Mouse (Mus musculus) liver, adult 2 months (tissue): ENCODE data around the gene Ppp1ca. TPM values are rescaled to one million over a fixed set of nuclear protein-coding genes. Genes with fewer than 3 reads are reported as not detected.

Source experiments
- DNase-seq: peaks from one replicate; pipeline ENCODE4 v3.0.0-alpha.2; 2011; ENCODE audit warnings: low read depth, low spot score; ENCODE audit errors: extremely low read depth
- H3K27ac ChIP-seq: fragments of 200-500 bp; replicated peaks from 2 replicates; pipeline ENCODE4 v1.5.1; 2012; ENCODE audit warnings: low read depth, mild to moderate bottlenecking, control low read depth, inconsistent platforms, low read length; ENCODE audit not compliant: insufficient read depth
- H3K27me3 ChIP-seq: fragments of 200-500 bp; 2 replicates; pipeline ENCODE4 v1.6.1; 2012; ENCODE audit warnings: mild to moderate bottlenecking, moderate library complexity, low read length, inconsistent platforms; ENCODE audit not compliant: control insufficient read depth, insufficient read depth
- H3K36me3 ChIP-seq: fragments of 200-500 bp; 2 replicates; pipeline ENCODE4 v1.6.1; 2012; ENCODE audit warnings: low read length, inconsistent platforms; ENCODE audit not compliant: control insufficient read depth, insufficient read depth
- H3K4me1 ChIP-seq: fragments of 200-500 bp; 2 replicates; pipeline ENCODE4 v1.6.1; 2011; ENCODE audit warnings: low read length; ENCODE audit not compliant: control insufficient read depth, insufficient read depth
- H3K4me3 ChIP-seq: fragments of 200-500 bp; 2 replicates; pipeline ENCODE4 v1.5.1; 2011; ENCODE audit warnings: low read depth, mild to moderate bottlenecking, control low read depth, low read length, moderate library complexity; ENCODE audit not compliant: insufficient read depth
- H3K79me2 ChIP-seq: fragments of 200-500 bp; 2 replicates; pipeline ENCODE4 v1.6.1; 2012; ENCODE audit warnings: inconsistent platforms, mild to moderate bottlenecking, low read length, moderate library complexity; ENCODE audit not compliant: control insufficient read depth, insufficient read depth
- H3K9ac ChIP-seq: fragments of 200-500 bp; 2 replicates; pipeline ENCODE4 v1.6.1; 2012; ENCODE audit warnings: low read depth, mild to moderate bottlenecking, control low read depth, inconsistent platforms, low read length
- CTCF ChIP-seq: fragments of 200-500 bp; IDR thresholded peaks from 2 replicates; pipeline ENCODE4 v1.5.1; 2011; ENCODE audit warnings: low read depth, low read length, control low read depth
- POLR2A ChIP-seq: fragments of 200-500 bp; IDR thresholded peaks from 2 replicates; pipeline ENCODE4 v1.6.1; 2011; ENCODE audit warnings: low read length, control low read depth; ENCODE audit not compliant: insufficient read depth; ENCODE audit errors: extremely low read depth
- WGBS: fragments of 180-500 bp; shearing (Covaris S2); methylation state at CpG from one replicate; pipeline ENCODE4 v1.1.7; 2018; 5-methylcytosine and 5-hydroxymethylcytosine counted together
- polyA plus RNA-seq: library from polyadenylated mRNA; depleted of rRNA; stranded (reverse); fragments of >200 nt; gene quantifications from 2 replicates; pipeline ENCODE4 v1.2.3, GENCODE M21; 2012
- total RNA-seq: library from RNA; depleted of rRNA; stranded (reverse); fragments of >200 nt; gene quantifications from 2 replicates; pipeline ENCODE4 v1.2.3, GENCODE M21; 2014

Gene Ppp1ca
- total and polyA plus RNA-seq, 2 experiments = 170 to 399 TPM

DNA sequence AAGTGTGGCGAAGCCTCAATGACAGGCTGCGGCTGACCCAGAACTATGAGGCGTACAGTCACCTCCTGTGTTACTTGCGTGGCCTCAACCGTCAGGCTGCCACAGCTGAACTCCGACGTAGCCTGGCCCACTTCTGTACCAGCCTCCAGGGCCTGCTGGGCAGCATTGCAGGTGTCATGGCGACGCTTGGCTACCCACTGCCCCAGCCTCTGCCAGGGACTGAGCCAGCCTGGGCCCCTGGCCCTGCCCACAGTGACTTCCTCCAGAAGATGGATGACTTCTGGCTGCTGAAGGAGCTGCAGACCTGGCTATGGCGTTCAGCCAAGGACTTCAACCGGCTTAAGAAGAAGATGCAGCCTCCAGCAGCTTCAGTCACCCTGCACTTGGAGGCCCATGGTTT, 30.3 kb downstream of the Ppp1ca start:
- no peaks in the 10 kb centered on the region for H3K27me3 ChIP-seq
- no peaks in the 10 kb centered on the region for H3K36me3 ChIP-seq
- TF ChIP-seq POLR2A = no peak
- TF ChIP-seq CTCF = no peak
- H3K27ac ChIP-seq = no peak overlapping the region
- no peak overlapping the region for H3K9ac ChIP-seq
- no peaks in the 10 kb centered on the region for H3K4me1 ChIP-seq
- WGBS = 75% methylated on average over 11 of the region's 11 CpGs
- no peaks in the 10 kb centered on the region for H3K79me2 ChIP-seq
- DNase-seq = no peak
- no peak overlapping the region for H3K4me3 ChIP-seq

DNA sequence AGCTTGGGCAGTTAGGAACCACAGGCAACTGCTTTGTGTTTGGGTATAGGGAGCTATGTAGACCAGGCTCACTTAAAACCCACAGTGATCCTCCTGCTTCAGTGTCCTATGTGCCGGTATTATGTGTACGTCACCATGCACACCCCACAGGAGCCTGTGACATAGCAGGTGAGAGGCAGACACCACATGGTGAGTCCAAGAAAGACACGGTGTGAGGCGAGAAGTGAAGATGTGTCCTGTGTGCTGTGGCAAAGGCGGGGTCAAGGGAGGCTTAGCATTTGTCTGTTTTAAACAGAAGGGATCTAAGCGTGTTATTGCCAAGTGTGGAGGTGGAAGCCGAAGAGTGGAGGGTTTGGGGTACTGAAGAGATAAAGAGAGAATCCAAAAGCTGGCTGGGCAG, 34.9 kb downstream of the Ppp1ca start:
- no peaks in the 10 kb centered on the region for H3K27me3 ChIP-seq

DNA sequence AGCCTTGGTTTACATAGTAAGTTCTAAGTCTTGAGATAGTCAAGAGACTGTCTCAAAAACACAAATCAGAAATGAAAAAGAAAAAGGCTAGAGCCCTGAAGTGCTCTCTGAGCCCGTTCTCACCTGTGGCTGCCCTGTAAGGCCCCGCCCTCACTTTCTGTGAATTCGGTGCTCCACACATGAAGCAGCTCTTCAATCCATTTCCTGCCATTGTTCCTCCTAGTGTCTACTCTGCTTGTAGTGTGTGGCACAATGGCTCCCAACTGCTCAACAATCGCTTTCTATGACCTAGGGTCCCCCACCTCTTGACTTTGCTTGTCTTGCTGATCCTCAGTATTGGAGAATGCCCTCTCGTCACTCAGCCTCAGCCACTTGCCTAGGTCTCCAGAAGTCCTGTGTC, 35.6 kb downstream of the Ppp1ca start:
- WGBS = 88% methylated on average over 5 of the region's 5 CpGs
- no peak overlapping the region for H3K4me3 ChIP-seq
- TF ChIP-seq POLR2A = no peak
- no peak for TF ChIP-seq CTCF
- H3K27me3 ChIP-seq = no peaks in the 10 kb centered on the region
- H3K36me3 ChIP-seq = no peaks in the 10 kb centered on the region
- H3K79me2 ChIP-seq = no peaks in the 10 kb centered on the region
- H3K27ac ChIP-seq = no peak overlapping the region
- no peak overlapping the region for H3K9ac ChIP-seq
- no peak for DNase-seq
- no peaks in the 10 kb centered on the region; the same call in 1 of the 2 replicates for H3K4me1 ChIP-seq

More for the DNA sequence above, 34.9 kb downstream of the Ppp1ca start:
- H3K4me3 ChIP-seq = no peak overlapping the region
- H3K27ac ChIP-seq = no peak overlapping the region
- no peaks in the 10 kb centered on the region for H3K36me3 ChIP-seq
- H3K79me2 ChIP-seq = no peaks in the 10 kb centered on the region
- no peak overlapping the region for H3K9ac ChIP-seq
- H3K4me1 ChIP-seq = no peaks in the 10 kb centered on the region; the same call in 1 of the 2 replicates
- no peak for DNase-seq
- no peak for TF ChIP-seq POLR2A
- TF ChIP-seq CTCF = no peak
- 89% methylated on average over 7 of the region's 7 CpGs for WGBS

DNA sequence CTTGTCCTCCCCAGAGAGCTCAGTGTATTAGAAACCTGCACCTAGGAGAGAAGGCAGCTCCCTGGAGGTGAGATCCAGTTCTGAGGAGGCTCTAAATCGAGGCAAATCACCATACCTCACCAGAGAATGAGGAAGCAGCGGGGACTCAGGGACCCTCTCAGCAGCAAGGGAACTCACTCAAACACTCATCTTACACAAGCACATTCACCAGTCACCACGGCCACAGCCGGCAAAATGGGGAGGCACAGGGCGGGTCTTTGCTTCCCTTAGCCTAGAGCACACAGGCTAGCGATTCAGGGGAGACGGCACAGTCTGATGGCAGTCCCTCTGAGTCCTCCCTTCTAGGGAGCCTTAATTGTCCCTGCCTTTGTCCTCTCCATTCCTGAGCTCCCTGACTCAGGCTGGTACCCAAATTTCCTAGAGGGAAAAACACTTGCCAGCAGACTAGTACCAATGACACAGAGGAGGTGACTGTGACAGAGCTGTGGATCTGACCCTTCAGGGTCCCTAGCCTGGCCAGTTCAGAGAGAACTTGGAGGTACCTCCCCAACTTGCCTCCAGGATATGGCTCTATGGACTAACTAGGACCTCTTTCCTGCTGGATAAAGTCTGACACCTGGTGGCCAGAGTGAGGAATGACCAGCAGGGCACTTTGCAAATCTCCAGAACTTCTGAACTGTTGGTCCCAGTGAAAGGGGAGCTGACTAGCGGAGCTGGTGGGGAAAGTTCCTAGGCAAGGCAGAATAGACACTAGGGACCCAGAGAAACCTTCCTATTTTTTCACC, 36.2 kb downstream of the Ppp1ca start:
- H3K4me1 ChIP-seq = no peaks in the 10 kb centered on the region; the same call in 1 of the 2 replicates
- H3K9ac ChIP-seq = no peak overlapping the region
- TF ChIP-seq POLR2A (no peak), CTCF (peak; percentile 74)
- no peak overlapping the region for H3K4me3 ChIP-seq
- WGBS = 31% methylated on average over 8 of the region's 8 CpGs
- H3K27ac ChIP-seq = no peak overlapping the region
- no peaks in the 10 kb centered on the region for H3K36me3 ChIP-seq
- no peaks in the 10 kb centered on the region for H3K27me3 ChIP-seq
- peak; percentile 67 for DNase-seq
- no peaks in the 10 kb centered on the region for H3K79me2 ChIP-seq

DNA sequence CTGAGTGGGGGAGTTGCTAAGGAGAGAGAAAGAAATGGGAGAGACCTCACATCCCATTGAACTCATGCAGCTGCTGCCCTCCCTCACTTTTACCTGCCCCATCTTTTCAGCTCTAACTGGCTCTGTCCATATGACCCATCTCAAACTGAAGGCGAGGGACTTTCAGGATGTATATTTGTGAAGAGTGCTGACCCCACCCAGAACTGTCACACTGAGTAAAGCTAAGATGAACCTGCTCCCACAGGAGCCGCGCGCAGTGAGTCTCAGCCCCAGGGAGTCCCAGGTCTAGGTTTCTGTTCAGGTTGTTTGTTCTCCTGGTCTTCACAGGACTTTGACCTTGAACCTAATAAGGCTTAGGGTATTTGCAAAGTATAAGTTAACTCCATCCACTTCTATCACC, 37.0 kb downstream of the Ppp1ca start:
- H3K36me3 ChIP-seq = no peaks in the 10 kb centered on the region
- H3K9ac ChIP-seq = no peak overlapping the region
- H3K27me3 ChIP-seq = no peaks in the 10 kb centered on the region
- 54% methylated on average over 4 of the region's 4 CpGs for WGBS
- no peak overlapping the region for H3K4me3 ChIP-seq
- H3K27ac ChIP-seq = no peak overlapping the region
- TF ChIP-seq CTCF = no peak
- TF ChIP-seq POLR2A = no peak
- no peak for DNase-seq
- H3K4me1 ChIP-seq = no peaks in the 10 kb centered on the region; the same call in 1 of the 2 replicates
- H3K79me2 ChIP-seq = no peaks in the 10 kb centered on the region

DNA sequence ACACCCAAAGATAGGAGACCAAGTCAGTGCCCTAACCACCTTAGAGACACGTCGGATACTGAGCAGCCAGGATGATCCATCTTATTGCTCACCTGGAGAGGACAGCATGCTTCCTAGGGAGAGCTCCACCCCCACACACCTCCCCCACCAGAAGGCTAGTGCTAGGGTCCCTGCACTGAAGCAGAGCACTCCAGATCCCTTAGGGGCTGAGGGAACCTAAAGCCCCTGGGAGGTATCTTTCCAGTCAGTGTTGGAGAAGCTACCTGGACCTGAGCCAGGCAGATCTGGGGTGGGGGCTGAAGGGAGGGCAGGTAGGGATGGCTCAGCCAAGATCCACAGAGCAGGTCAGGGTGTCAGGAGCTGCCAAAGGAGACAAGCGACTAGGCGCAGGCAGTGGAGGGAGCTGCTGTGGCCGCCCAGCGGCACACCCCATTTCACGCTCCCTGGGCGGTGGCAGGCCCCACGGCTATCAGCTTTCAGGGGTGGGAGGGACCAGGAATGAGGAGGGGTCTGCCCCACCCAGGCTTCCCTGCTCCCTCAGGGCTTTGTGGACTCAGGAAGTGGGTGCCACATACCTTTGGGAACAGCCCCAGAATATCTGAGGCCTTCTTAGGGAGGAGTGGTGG, 37.7 kb downstream of the Ppp1ca start:
- H3K4me1 ChIP-seq = no peaks in the 10 kb centered on the region; the same call in 1 of the 2 replicates
- H3K4me3 ChIP-seq = no peak overlapping the region
- no peaks in the 10 kb centered on the region for H3K79me2 ChIP-seq
- DNase-seq = no peak
- 92% methylated on average over 9 of the region's 9 CpGs for WGBS
- TF ChIP-seq CTCF (no peak), POLR2A (no peak)
- H3K27me3 ChIP-seq = no peaks in the 10 kb centered on the region
- no peaks in the 10 kb centered on the region for H3K36me3 ChIP-seq
- H3K27ac ChIP-seq = no peak overlapping the region
- H3K9ac ChIP-seq = no peak overlapping the region
